Mouse (Mus musculus) C2C12 (cell line): ENCODE measurements around the gene Vps37c. TPM values are rescaled to one million over a fixed set of nuclear protein-coding genes. Genes with fewer than 3 reads are reported as not detected.

Experiments used
- H3K27me3 ChIP-seq: one replicate; pipeline ENCODE4 v1.6.1; 2011; ENCODE audit not compliant: control insufficient read depth, insufficient read depth, insufficient read length
- H3K36me3 ChIP-seq: one replicate; pipeline ENCODE4 v1.6.1; 2011; ENCODE audit not compliant: control insufficient read depth, insufficient read depth
- H3K4me3 ChIP-seq: one replicate; pipeline ENCODE4 v1.5.1; 2011; ENCODE audit warnings: mild to moderate bottlenecking, control low read depth; ENCODE audit not compliant: poor library complexity, insufficient read depth, severe bottlenecking
- H3K79me2 ChIP-seq: one replicate; pipeline ENCODE4 v1.6.1; 2011; ENCODE audit not compliant: control insufficient read depth, insufficient read depth
- H3K79me3 ChIP-seq: one replicate; pipeline ENCODE4 v1.6.1; 2011; ENCODE audit warnings: low read depth, control low read depth
- H3ac ChIP-seq: one replicate; pipeline ENCODE3; 2011; ENCODE audit warnings: low read depth; ENCODE audit not compliant: control insufficient read depth, insufficient read length
- CEBPB ChIP-seq: IDR thresholded peaks from one replicate; pipeline ENCODE4 v1.6.1; 2011; ENCODE audit warnings: low read depth, mild to moderate bottlenecking, control low read depth, moderate library complexity
- CTCF ChIP-seq: IDR thresholded peaks from one replicate; pipeline ENCODE4 v1.5.1; 2011; ENCODE audit not compliant: control insufficient read depth, insufficient read depth, insufficient read length
- FOSL1 ChIP-seq: IDR thresholded peaks from one replicate; pipeline ENCODE4 v1.8.0; 2011; ENCODE audit warnings: mild to moderate bottlenecking, low read length; ENCODE audit not compliant: poor library complexity, insufficient read depth, severe bottlenecking
- MAX ChIP-seq: IDR thresholded peaks from one replicate; pipeline ENCODE4 v1.6.1; 2011; ENCODE audit warnings: mild to moderate bottlenecking, control low read depth
- MYOD1 ChIP-seq: IDR thresholded peaks from one replicate; pipeline ENCODE4 v1.6.1; 2011; ENCODE audit warnings: low read depth; ENCODE audit not compliant: control insufficient read depth, insufficient read length
- MYOG ChIP-seq: IDR thresholded peaks from one replicate; pipeline ENCODE4 v1.6.1; 2011; ENCODE audit not compliant: control insufficient read depth, insufficient read length; ENCODE audit errors: extremely low read depth
- USF1 ChIP-seq: IDR thresholded peaks from one replicate; pipeline ENCODE4 v1.6.1; 2011; ENCODE audit warnings: low read depth, mild to moderate bottlenecking, control low read depth, moderate library complexity
- polyA plus RNA-seq: library from polyadenylated mRNA; unstranded; fragments of >200 nt; fragmentation: generic; extraction: Trizol; gene quantifications from one replicate; pipeline ENCODE4 v1.2.1, GENCODE M21; 2012; ENCODE audit warnings: missing spikeins

Gene Vps37c
- polyA plus RNA-seq, 1 experiment: 21.9 TPM

DNA sequence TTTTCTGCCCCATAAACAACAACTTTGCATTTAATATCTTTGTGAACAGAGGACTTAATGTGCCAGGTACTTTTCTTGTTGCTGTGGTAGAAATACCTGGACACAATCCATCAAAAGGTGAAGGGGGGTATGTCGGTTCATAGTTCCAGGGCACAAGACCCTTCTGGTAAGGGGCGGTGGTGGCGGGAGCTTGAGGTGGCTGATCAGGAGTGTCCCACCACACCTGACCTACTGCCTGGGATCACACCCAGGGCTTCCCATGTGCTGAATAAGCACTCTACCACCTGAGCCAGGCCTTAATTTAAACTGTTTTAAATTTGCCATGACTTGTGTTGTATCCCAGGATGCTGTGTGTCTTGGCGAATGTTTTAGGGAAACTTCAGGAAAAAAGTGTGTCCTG lies 2.6 kb downstream of the Vps37c start:
- Histone ChIP-seq H3K4me3 (no peak overlapping the region), H3K79me2 (peaks cover 70% of the 10 kb centered on the region)
- no peak for TF ChIP-seq CEBPB
- TF ChIP-seq MYOD1: no peak
- TF ChIP-seq MAX: no peak
- no peak for TF ChIP-seq CTCF
- no peak for TF ChIP-seq USF1
- no peak for TF ChIP-seq FOSL1

DNA sequence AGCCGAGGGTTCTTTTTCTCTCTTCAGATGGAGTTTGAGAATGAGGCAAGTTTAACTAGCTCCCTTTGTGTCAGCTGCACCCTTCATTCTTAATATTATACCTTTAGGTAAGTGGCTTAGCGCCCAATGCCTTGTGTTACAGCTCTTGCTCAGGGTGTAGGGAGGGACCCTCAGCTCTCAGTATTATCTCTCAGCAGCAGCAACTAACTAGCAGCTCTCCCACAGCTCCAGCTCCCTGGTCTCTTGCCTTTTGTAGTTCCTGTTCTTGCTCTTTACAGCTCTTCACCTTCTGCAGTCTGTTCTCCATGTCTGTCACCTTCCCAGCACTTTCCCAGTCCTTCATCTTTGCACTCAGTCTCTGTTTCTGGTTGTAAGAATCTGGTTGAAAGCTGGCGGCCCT lies 3.1 kb downstream of the Vps37c start:
- Histone ChIP-seq H3K4me3 (no peak overlapping the region), H3K36me3 (peaks cover 20% of the 10 kb centered on the region), H3K79me3 (peaks cover 54% of the 10 kb centered on the region), H3K27me3 (no peaks in the 10 kb centered on the region), H3K79me2 (peaks cover 76% of the 10 kb centered on the region), H3ac (no peak overlapping the region)
- TF ChIP-seq CTCF (no peak), FOSL1 (no peak), MAX (no peak), CEBPB (no peak), MYOG (no peak), USF1 (no peak), MYOD1 (no peak)

More for the DNA sequence above, 2.6 kb downstream of the Vps37c start:
- peaks cover 48% of the 10 kb centered on the region for H3K79me3 ChIP-seq
- no peak overlapping the region for H3ac ChIP-seq
- no peaks in the 10 kb centered on the region for H3K27me3 ChIP-seq
- peaks cover 20% of the 10 kb centered on the region for H3K36me3 ChIP-seq

DNA sequence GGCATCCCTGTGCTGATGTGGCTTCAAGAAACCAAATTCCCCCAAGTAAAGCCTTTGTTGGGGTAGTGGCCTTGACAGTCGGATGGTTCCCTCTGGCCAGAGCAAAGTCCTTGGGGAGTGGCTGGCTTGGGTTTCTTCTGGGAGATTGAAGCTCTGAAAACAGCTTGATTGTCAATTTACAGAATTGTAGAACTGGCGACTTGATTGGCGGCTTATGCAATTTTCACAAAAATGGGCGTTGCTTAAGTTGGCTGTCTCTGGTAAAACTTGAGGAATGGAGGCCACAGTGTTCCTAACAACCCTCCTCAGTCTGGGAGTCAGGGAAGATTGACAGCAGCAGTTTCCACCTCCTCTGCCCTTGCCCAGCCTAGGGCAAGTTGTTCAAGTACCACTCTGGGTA lies 3.8 kb downstream of the Vps37c start:
- no peak overlapping the region for H3ac ChIP-seq
- peaks cover 61% of the 10 kb centered on the region for H3K79me3 ChIP-seq
- H3K4me3 ChIP-seq: no peak overlapping the region
- H3K36me3 ChIP-seq: peaks cover 20% of the 10 kb centered on the region
- H3K27me3 ChIP-seq: no peaks in the 10 kb centered on the region
- peaks cover 83% of the 10 kb centered on the region for H3K79me2 ChIP-seq
- TF ChIP-seq USF1: no peak
- TF ChIP-seq MAX: no peak
- no peak for TF ChIP-seq MYOG
- no peak for TF ChIP-seq CTCF
- TF ChIP-seq FOSL1: no peak
- no peak for TF ChIP-seq CEBPB
- no peak for TF ChIP-seq MYOD1

DNA sequence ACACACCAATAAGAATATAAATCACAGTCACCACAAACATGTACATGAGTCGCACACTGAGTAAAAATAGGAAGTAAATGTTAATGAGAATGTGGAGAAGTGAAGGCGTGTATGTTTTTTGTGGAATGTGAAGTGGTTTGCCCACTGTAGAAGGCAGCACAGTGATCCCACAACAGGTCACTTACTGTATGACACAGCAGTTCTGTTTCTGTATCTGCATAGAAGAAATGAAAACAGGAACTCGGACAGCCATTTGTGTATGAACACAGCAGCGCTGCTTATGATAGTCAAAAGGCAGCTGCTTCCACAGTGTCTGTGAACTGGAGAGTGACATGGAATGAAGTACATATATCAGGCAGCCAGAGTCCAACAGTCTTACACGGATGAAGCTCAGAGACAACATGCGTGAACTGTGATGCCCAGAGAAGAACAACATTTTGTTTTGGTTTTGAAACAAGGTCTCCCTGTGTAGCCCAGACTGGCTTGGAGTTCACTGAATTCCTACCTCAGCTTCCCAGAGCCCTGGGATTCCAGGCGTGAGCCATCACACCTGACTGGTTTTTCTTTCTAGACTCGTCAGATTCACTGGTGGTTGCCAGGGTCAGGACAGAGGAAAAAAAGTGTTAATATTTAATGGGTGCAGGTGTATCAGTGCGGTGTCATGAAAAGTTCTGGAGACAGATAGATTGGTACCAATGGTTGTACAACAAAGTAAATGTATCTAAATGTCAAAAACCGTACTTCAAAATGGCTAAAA lies 5.6 kb downstream of the Vps37c start:
- Histone ChIP-seq H3K79me2 (peaks cover 99% of the 10 kb centered on the region), H3ac (no peak overlapping the region), H3K27me3 (no peaks in the 10 kb centered on the region), H3K4me3 (no peak overlapping the region), H3K36me3 (peaks cover 20% of the 10 kb centered on the region), H3K79me3 (peaks cover 76% of the 10 kb centered on the region)
- no peak for TF ChIP-seq USF1
- TF ChIP-seq MYOD1: no peak
- no peak for TF ChIP-seq MAX
- TF ChIP-seq CEBPB: no peak
- no peak for TF ChIP-seq MYOG
- no peak for TF ChIP-seq CTCF
- no peak for TF ChIP-seq FOSL1

DNA sequence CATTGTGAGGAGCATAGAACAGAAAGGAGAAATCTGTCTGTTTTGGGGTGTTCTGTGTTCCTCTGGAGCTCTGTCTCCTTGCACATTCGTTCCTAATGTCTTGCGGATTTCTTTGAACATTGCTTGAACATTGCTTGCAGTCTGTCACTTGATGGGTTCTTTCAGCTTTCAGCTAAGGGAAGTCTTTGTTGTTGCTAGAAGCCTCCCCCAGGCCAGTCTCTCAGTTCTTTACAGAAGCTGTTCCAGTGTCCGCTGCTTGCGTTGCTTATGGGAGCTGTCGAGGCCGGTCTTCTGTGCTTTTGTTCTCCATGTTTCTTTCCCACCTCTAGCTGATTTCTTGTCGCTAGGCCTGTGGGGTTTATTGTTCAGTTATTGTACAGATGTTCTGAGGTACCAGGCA lies 7.3 kb downstream of the Vps37c start:
- Histone ChIP-seq H3K79me2 (peaks cover 100% of the 10 kb centered on the region), H3K4me3 (no peak overlapping the region), H3K36me3 (peaks cover 20% of the 10 kb centered on the region), H3K27me3 (no peaks in the 10 kb centered on the region), H3K79me3 (peaks cover 86% of the 10 kb centered on the region), H3ac (no peak overlapping the region)
- TF ChIP-seq USF1: no peak
- TF ChIP-seq FOSL1: no peak
- no peak for TF ChIP-seq CEBPB
- no peak for TF ChIP-seq MYOG
- no peak for TF ChIP-seq MYOD1
- TF ChIP-seq MAX: no peak
- TF ChIP-seq CTCF: no peak
